Mouse (Mus musculus) monocyte, adult 2 months (primary cell): ENCODE data around the gene Zfp352.
"Not testable (repeated sequence)": the region's sequence is repeated elsewhere in the genome, so short reads cannot be mapped to it uniquely, and the experiment has no call there.

Experiments
- DNase-seq, 2 experiments: peaks; one replicate each; pipeline ENCODE4 v3.0.0; 2022; ENCODE audit warnings: low spot score in 2 of 2, low read depth in 1 of 2

Gene Zfp352

DNA sequence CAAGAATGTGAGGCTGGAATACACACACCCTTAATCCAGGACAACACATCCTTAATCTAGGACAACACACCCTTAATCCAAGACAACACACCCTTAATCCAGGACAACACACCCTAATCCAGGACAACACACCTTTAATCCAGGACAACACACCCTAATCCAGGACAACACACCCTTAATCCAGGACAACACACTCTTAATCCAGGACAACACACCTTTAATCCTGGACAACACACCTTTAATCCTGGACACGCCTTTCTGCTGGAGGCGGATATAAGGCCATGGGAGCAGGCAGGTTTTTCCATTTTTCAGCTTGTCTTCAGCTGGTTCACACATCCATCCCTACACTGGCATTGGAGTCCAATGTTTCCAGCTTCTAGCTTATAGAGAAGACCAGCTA lies at the start of gene Zfp352:
Gene Zfp352, plus strand, starts transcription at position 301 of the 400 bp plus-strand sequence.
- no peak for DNase-seq

GRCm38 (mm10) chr4:90170890-90171483 lies 47.6 kb upstream of the Zfp352 start:
- no peak for DNase-seq

DNA sequence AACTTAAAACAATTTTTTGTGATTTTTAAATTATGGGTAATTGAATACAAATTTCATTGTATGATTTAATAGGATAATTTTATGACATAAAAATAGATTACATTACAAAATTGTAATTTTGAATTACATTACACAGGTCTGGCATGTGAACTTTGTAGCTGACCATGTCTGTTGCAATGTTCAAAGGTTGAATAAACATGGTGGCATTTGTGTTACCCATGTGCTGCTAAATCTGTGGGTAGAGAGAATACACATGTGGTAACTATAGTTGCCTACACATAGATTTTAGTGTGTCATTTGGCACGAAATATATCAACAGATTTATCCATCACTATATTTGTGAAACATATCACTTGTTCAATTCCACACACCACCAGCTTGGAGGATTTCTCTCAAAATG lies 44.6 kb upstream of the Zfp352 start:
- no peak for DNase-seq

- DNase-seq = no peak
These were observed 15.2 kb upstream of the Zfp352 start for GRCm38 (mm10) chr4:90203421-90203820.

GRCm38 (mm10) chr4:90211475-90211874 lies 7.1 kb upstream of the Zfp352 start:
- DNase-seq = no peak

DNA sequence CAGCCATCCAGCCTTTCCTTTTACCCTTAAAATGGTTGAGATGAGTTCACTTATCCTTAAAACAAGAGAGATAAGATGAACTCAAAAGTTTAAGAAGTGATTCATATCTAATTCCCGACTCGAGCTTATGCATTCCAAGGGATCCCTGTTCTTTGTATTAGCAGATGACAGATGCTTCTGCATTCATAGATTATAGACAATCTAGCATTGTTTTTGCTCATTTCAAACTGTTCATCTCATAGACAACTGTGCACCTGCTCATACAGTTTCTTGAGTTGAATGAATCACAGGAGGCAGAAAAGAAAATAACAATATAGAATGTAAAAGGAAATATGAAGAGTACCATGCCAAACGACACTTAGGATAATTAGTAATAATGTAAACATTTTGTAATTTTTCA lies 6.5 kb upstream of the Zfp352 start:
- no peak for DNase-seq

DNA sequence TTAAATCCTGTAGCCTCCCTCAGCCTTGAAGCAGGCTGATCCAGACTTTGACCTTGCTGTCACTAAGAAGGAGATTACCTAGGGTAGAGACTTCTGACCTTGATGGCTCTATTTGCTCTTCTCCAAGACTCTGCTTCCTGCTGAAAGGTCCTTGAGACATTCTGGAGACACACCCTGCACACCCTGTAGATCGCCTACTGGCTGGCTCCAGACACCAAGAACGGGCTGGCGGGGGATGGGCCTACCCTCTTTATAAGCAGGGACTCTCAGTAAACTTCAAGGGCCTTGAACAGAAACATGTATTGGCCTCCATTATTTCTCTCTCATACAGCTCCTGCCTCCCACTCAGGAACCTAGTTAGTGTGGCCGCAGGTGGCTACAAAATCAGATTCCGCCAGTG lies 17.0 kb downstream of the Zfp352 start:
- DNase-seq = not testable (repeated sequence)

DNA sequence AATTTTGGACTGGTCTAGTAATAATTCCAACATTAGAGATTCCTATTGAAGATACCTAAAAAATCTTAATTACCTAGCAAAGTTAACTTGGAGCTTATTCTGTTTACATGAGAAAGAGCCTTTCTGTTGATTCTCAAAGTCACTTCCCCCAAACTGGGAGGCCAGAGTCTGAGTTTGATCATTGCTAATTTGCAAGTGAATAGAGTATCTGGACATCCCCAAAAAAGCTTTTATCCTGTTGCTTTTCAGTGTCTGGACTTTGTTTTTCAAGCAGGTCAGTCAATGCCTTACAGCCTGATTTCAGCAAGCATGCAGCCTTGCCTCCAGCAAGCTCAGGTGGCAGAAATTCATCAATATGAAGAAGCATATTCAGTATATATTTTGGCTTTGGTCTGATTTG lies 51.2 kb downstream of the Zfp352 start:
- no peak for DNase-seq
